Mouse (Mus musculus) olfactory bulb, adult 2 months (tissue): ENCODE results near the gene Sec22a.

Source experiments
- CTCF ChIP-seq: fragments of 200-500 bp; IDR thresholded peaks from 2 replicates; pipeline ENCODE4 v1.5.1; 2012; ENCODE audit warnings: low read depth, mild to moderate bottlenecking, low read length, moderate library complexity; ENCODE audit not compliant: insufficient read depth
- POLR2A ChIP-seq: fragments of 200-500 bp; IDR thresholded peaks from 2 replicates; pipeline ENCODE4 v1.6.1; 2012; ENCODE audit warnings: mild to moderate bottlenecking, low read depth, low read length, moderate library complexity; ENCODE audit not compliant: insufficient read depth

DNA sequence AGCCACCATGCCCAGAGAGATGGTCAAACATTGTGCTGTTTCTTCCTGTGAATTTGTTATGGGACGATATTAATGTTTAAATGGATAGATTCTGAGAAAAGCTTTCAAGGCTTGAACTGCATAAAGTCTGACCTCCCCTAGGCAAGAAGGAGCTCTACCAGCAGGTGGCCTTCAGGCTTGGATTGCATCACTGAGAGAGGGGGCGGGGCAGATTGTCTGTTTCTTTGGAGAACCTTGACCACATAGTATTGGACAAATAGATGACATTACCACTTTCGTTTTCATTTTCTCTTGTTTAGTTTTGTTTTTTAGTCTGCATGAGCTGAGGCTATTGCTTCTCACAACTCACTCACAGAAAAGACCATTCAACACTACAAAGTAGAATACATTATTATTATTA, 15.6 kb upstream of the Sec22a start:
- TF ChIP-seq CTCF (no peak), POLR2A (no peak)
